Mouse (Mus musculus): ENCODE results near the gene Gm28845.
"Not testable (repeated sequence)": the region's sequence is repeated elsewhere in the genome, so short reads cannot be mapped to it uniquely, and the experiment has no call there.

The Gm28845 gene

DNA sequence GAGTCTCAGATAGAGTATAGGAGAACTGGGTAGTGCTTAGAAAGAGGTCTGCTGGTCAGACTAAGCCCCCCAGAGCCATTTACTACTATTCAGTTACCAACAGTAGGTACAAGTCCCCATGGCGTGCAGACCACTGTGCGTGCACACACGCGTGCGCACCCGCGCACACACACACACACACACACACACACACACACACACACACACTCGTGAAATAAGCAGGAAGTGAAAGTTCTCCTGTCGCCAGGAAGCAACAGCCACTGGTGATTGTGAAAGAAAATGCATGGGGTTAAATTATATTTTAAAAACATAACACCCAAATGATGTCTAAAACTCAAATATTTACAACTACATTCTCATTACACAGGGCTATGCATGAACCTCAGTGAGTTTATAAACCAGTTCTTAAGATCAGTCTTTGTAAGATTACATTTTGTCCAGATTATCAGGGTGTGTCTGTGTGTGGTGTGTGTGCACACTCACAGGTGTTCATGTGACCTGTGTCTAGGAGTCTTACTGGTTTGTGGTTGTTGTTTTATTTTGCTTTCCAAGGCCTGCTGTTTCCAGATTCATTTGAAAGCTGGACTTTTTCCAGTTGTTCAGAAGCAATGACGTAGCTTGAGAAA, 11.6 kb downstream of the Gm28845 start:
- DNase-seq (ENCODE audit: low spot score): no peak

GRCm38 (mm10) chr1:65103273-65103672, 16.1 kb downstream of the Gm28845 start, which contains the start of gene Cryga:
Gene Cryga (minus strand): TSS chr1:65103373.
- DNase-seq (ENCODE audit: low spot score): no peak

- no peak for DNase-seq (ENCODE audit: low spot score)
Observed at GRCm38 (mm10) chr1:65096953-65097352, 22.4 kb downstream of the Gm28845 start.

DNA sequence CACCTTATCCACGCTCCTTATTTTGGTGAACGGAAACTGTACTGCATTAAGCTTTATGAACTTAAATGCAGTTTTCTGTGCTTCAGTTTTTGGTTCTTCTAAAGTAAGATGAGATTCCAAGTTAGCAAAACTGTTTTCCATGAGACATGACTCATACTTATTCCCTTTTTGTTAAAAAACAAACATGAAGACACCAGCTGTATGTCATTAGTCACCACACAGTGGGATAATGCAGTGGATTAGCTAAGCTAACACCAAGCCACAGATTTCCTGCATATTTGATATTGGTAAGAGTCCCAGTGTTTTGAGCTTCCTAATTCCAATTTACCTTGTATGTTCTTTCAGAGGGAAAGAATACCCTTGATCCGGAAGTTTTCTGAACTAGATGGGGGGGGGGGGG, 27.8 kb downstream of the Gm28845 start:
- no peak for DNase-seq (ENCODE audit: low spot score)

- no peak for DNase-seq (ENCODE audit: low spot score)
Observed at GRCm38 (mm10) chr1:65090370-65090769, 29.0 kb downstream of the Gm28845 start.

DNA sequence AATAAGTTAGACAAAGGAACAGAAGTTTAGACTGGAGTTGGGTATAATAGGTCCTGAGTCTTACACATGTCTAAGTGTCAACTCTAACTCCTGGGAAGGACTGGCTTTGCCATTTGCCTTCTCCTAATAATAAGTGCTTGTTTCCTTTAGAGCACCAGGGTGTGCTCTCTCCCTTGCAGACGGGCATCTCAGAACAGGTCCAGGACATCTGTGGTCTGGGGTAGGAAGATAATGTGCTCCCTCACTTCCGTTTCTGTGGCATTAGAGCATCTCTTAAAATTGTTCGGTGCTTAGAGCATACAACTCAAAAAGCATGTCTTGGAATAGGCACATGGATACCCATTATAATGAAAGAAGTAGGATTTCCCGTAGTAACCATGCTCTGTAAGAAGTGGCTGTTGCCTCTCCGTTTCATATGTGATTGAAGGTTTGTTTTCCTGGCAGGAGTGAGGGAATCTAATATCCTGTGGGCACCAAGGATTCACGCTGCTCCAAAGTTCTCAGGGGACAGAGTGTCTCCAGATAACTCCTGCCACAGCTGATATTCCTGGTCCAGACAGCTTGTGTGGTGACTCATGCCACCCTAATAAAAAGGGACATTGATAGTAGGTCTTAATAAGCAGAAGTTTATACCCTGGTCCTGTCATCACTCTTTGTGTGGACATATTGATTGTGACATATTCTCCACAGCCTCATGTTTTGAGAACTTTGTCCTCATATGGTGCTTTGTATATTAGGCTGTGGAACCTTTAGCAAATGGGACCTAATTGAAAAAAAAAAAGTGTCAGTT, 30.6 kb downstream of the Gm28845 start:
- DNase-seq (ENCODE audit: low spot score): no peak

- peak; percentile 7 for DNase-seq (ENCODE audit: low spot score)
Observed at GRCm38 (mm10) chr1:65082188-65082587, 37.2 kb downstream of the Gm28845 start, which contains the start of gene Crygb. Gene Crygb (minus strand): TSS chr1:65082288.

- DNase-seq (ENCODE audit: low spot score): no peak
Observed at GRCm38 (mm10) chr1:65075607-65076006, 43.8 kb downstream of the Gm28845 start.

GRCm38 (mm10) chr1:65073589-65073988, 45.8 kb downstream of the Gm28845 start, which contains the start of gene Crygc:
Gene Crygc (minus strand): TSS chr1:65073689.
- DNase-seq (ENCODE audit: low spot score): no peak

DNA sequence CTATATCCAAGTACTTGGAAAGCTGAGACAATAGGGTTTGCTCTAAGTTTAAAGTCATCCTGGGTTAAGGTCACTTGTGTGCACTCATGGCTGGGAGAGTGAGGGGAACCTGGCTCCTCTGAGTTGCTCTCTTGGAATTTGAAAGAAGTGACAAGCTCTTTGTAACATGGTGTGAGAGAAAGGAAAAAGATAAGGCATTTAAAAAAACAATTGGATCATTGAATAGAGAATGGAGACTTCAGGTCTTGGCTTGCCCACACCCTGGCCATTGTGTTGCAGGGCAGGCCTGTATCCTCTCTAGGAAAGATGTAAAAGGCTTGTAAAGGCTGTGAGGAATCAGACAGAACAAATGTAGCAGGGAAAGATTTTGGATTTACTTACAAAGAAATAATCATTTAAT, 51.5 kb downstream of the Gm28845 start:
- DNase-seq (ENCODE audit: low spot score): no peak

DNA sequence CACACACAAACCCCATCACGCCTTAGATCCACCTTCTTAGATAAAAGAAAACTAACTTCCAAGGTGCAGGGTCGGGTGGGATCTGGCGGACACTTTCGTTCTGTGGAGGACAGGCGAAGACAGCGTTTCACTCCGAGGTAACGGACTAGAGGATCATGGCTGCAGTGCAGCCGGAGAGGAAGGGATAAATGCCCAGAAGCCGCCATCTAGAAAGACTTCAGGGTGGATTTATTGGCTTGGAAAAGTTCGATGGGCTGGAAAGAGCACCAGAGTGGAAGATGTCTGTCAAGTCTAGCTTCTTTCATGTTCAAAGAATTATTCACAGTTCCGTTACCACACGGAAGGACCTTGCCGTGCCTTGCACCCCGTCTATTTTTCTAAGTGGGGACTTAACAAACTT, 55.2 kb downstream of the Gm28845 start:
- DNase-seq (ENCODE audit: low spot score): no peak

- DNase-seq (ENCODE audit: low spot score): no peak
Observed at GRCm38 (mm10) chr1:65063352-65063751, 56.0 kb downstream of the Gm28845 start, which contains the start of gene Crygd. Gene Crygd (minus strand): TSS chr1:65063452.

GRCm38 (mm10) chr1:65052140-65052539, 67.2 kb downstream of the Gm28845 start:
- no peak for DNase-seq (ENCODE audit: low spot score)

- no peak for DNase-seq (ENCODE audit: low spot score)
Observed at GRCm38 (mm10) chr1:65051696-65052095, 67.7 kb downstream of the Gm28845 start.

DNA sequence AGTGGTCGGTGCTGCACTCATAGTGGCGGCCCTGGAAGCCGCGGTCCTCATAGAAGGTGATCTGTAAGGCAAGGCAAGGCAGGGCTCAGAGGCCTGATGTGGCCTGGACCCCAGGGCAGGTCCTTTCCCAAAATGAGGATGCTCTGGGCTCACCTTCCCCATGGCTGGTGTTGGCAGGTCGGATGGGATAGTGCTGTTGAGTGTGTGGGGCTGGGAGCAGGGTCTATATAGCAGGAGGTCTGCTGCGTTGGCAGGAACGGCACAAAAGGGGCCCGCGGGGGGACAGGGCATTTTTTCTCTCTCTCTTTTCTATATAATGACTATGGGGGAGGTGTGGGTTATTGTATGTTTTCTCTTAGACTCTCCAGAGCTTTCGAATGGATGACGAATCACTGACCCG, 68.4 kb downstream of the Gm28845 start, which contains the start of gene Cryge:
Gene Cryge, minus strand, starts transcription at position 198 of the 400 bp plus-strand sequence.
- not testable (repeated sequence) for DNase-seq (ENCODE audit: low spot score)
